Mouse (Mus musculus) kidney, postnatal 36 days (tissue): ENCODE data around the gene Fam131c.

Experiments
- DNase-seq, 2 experiments: peaks; one replicate each; pipeline ENCODE4 v3.0.0; 2021 to 2022; ENCODE audit warnings: mixed read lengths in 2 of 2

Gene Fam131c

DNA sequence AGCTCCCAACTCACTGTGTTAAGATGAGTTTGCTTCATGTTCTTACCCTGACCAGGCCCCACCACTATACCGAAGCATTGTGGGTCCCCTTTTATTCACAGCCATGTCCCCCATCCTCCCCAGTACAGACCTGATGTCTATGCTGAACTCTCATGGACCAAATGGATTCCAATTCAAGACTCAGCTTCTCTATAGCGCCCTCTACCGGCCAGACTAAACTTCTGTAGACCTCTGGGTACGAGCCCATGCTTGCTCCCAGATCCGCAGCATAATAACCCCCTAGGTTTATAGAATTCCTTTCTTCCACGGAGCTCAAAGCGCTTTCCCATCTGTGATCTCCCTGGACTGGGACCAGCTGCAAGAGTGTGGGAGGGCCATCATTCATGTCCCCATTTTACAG lies 7.2 kb upstream of the Fam131c start:
- peak; percentile 35 to 67 for DNase-seq

DNA sequence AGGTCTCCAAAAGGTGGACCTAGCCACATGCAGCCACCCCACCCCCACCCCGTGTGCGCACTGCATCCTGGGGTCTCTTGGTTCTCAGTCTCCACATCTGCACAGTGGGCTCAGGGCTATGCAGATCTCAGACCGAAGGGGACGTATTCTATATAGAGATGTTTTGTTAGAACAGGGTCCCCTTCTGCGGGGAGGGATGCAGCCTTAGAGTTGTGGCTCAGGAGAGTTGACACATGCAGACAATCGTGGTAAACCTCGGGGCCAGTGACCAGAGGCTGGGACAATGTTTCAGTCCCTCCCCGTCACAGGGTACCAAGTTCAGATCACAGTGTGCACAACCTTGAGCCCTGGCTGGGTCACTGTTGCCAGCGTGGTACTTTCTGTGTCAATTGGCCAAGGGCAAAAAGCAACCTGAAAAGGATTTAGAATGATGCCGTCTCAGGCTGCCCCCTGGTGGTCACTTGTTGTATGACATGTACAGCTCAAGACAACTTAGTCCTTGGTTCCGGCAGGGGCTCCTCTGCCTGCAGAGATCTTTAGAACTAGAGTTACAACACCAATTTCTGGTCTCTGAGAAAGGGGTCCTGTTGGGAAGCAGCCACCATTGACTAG lies 5.0 kb upstream of the Fam131c start:
- DNase-seq, result peak; percentile 85 to 93

DNA sequence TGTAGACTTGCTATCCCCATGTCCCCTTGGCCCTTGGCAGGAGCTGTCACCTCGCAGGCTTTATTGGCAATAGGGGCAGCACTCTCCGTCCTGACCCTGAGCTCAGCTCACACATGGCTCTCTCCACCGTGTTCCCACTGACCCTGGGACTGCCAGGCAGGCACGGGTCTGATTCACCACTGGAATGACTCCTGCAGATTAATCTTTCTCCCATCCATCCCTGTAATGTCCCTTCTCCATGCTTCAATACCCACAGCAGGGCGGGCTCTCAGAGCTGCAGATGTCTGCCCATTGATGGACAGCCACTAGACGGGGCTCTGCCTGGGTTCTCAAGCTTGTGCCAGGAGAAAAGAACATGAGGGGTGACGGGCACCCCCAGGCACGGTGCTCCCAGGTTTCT lies 2.9 kb upstream of the Fam131c start:
- peak; percentile 61 to 72 for DNase-seq

DNA sequence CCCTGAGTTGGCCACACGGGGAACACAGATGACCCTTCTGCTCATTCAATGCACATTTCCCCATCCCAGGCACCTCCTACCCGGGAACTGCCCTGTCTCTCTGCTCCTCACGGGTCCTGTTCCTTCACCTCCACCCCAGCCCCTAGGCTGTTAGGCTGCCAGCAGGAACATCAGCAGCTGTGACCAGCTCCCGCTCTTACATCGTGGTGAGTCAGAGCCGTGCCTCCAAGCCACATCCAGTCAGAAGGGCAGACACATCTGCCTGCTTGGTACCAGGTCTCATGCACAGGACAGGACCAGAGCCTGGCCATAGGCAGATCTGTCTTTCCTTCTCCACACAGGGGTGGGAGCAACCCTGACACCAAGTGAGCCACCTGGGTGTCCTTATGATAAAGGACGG lies 2.1 kb upstream of the Fam131c start:
- no peak for DNase-seq

DNA sequence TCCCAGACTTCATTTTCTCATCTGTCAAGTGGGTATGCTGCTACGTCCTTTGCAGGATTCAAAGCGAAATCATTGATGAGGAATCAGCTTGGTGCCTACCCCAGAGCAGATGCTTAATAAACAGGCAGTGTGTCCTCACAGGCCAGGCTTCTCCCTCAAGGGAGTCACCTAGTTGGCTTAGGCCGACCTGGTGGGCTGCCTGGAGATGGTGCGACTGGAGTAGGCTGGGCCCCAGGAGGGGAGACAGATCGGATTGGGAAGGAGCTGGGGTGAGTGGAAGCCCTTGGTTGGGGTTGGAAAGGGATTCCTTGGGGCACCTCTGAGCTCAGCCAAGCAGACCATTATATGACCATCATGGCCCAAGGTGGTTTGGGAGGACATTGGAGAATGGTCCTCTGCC lies 4.4 kb downstream of the Fam131c start:
- DNase-seq, result no peak

DNA sequence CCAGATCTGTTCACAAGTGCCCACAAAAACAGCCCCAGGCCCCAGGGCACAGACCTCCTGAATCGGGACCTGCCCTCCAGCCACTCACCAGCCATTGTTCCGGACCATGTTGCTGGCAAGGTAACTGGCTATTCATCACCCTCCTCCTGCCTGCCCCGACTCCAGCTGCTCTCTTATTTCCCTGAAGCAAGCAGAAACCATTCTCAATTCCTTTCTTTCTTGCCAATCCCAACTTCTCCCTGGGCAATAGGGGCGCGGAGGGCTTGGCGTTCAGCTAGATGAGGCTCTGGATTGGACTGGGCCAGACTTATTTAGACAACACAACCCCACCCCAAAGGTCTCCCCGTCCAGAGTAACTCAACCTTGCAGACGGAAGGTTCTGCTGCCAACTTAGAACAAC lies 11.7 kb downstream of the Fam131c start:
- no peak for DNase-seq

DNA sequence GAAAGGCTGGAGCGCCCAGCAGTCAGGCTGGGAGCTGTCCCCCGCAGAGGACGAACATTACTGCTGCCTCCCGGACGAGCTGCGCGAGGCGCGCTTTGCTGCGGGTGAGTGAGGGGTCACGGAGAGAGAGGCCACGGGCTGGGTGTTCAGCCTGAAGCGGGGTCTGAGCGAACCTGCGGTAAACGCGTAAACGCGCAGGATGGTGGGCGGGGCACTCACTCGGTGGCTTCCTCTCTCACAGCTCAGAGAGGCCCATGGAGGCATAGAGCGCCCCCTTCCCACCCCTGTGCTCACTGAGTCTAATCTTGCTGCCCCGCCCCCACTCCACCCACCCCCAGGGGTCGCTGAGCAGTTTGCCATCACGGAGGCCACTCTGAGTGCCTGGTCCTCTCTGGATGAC lies 14.4 kb downstream of the Fam131c start:
- DNase-seq, result peak in 1 of 2 experiments; percentile 37

DNA sequence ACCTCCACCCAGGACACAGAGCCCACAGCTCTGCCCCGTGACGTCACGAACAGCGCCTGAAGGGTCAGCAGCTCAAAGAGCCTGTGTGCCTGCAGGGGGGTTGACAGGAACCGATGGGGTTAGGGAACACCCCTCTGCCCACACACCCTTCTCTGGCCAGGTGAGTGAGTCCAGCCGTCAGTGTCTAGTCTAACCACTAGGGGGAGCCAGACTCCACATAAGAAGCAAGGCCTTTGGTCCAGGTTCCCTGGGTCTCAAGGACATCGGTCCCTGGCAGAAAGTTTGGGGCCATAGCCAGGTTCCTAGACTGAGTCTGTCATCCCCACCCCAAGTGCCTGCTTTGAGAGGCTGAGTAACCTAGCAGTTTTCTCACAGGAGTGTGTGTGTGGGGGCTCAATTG lies 17.3 kb downstream of the Fam131c start:
- peak; percentile 55 to 74 for DNase-seq

DNA sequence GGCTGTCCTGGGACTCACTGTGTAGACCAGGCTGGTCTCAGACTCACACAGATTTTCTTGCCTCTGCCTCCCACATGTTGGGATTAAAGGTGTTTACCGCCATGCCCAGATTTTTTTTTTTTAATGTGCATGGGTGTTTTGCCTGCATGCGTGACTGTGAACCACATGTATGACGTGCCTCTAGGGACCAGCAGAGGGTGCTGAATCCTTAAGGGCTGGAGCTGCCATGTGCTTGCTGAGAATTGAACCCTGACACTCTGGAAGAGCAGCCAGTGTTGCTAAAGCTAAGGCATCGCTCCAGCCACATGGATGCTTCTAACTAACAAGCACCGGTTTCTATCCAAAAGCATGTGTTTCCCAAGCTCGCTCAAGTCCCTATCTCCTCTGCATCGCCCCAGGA lies 18.1 kb downstream of the Fam131c start:
- DNase-seq, result no peak

DNA sequence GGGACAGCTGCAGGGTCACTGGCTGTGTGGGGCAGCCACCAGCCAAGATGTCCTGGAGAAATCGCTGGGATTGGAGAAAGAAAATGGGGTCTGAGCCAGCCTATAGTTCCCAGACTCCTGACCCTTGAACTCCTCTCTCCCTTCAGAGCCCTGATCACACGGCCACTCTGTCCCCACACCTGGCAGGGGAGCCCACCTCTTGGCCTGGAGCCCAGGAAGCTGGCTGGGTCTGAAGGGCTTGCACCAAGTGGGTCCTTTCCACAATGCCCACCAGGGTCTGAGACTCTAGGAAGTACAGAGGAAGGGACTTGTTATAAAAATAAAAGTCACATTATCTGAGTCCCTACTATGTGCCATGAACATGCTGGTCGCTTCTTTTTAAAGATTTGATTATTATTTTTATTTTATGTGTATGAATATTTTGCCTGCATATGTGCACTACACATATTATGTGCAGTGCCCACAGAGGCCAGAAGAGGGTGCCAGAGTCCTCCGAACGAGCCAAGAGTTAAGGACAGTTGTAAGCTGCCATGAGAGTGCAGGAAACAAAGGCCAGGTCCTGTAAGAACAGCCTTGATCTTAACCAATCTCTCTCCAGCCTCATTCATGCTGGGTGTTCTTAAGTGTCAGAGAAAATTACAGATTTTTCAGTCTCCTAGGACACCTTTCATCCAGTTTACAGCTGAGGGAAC lies 19.2 kb downstream of the Fam131c start:
- DNase-seq, result peak; percentile 83 to 92

DNA sequence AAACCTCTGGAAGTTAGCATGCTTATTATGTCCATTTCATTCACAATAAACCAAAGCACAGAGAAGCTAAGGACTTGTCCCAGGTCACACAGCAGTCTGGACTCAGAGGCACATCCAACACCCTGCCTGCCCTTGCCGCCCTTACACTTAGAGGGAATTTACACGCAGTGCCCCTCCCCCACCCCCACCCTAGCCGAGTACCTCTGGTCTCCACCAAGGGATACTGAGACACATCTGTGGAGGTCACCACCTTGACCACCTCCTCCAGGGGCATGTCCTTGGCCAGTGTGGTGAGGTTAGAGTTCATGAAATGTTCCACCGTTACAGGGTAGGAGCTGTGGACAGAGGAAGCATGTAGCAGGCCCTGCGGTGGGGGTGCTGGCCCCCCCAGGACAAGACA lies 19.9 kb downstream of the Fam131c start:
- no peak for DNase-seq

DNA sequence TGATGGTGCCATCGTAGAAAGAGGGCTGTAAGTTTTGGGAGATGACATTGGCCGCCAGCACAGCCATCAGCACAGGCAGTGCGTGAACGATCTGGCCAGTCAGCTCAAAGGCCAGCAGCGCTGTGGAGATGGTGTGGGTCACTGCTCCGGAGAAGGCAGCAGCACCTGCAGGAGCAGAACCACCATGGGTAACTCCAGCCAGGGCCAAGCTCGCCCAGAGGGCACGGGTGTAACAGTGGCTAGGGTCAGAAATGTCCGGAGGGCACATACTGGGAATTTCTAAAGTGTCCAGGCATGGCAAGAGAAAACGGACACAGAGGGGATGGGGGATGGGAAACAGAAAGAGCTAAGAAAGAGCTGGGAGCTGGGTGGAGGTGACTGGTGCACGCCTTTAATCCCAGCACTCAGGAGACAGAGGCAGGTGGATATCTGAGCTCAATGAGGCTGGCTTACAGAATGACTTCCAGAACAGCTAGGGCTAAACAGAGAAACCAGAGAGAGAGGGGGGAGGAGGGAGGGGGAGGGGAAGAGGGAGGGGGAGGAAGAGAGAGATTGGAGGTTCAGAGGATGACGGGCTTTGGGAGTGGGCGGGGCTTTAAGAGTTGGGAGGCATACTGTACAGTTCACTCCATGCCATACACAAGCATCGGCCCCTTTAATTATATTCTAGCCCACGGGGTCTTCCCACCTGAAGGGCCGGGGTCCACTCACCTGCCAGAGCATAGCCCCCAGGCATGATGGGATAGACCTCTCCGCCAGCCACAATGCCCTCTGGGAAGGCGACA lies 21.5 kb downstream of the Fam131c start:
- peak in 1 of 2 experiments; percentile 23 for DNase-seq

DNA sequence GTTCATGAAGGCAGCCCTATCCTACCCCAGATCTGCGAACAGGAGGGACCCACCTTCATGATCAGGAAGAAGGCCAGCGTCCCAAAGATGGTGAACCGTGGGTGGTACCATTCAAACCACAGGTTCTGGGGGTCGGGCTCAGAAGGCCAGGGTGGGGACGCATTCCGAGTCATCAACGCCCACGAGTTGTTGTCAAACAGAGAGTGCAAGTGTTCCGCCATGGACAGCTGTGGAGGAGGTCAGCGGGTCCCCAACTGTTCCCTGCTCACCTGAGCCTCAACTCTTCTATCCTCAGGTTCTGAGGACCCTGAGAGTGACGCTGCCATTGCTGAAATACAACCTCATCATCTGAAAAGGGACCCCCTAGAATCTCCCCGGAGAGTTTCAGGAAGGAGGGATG lies 23.3 kb downstream of the Fam131c start:
- DNase-seq, result no peak

DNA sequence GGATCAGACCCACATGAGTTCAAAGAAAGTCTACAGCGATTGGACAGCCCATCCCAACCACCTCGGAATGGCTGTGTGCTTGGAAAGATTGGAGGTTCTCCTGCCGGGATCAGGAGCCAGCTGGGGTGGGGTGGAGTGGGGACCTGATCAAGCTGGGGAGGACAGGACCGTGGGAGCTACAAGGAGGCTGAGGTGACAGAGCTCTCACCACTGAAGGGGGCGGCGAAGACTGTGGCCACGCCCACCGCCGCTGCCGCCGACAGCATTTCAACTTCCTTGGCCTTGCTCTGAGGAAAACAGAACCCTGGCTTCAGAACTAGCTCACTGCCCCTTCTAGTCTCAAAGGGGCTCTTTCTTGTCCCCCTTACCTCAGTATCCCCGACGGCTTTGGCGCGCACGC lies 26.7 kb downstream of the Fam131c start:
- peak in 1 of 2 experiments; percentile 52 for DNase-seq

DNA sequence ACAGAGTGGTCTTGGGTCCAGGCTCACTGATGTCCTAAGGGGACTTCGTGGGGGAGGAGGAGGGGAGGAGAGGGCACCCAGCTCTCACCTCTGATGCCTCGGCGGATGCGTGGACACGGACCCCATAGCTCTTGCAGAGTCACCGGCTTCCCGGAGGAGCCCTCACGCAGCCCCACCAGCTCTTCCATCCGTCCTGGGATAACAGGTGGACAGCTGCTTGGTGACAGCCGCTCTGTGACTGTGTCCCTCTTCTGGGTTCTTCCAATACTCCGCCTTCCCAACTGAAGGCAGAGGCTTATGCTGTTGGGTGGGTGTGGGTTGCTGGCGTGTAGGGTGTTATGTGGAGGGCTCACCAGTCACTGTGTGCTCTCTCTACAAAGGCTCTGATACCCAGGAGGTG lies 29.8 kb downstream of the Fam131c start:
- DNase-seq, result no peak

DNA sequence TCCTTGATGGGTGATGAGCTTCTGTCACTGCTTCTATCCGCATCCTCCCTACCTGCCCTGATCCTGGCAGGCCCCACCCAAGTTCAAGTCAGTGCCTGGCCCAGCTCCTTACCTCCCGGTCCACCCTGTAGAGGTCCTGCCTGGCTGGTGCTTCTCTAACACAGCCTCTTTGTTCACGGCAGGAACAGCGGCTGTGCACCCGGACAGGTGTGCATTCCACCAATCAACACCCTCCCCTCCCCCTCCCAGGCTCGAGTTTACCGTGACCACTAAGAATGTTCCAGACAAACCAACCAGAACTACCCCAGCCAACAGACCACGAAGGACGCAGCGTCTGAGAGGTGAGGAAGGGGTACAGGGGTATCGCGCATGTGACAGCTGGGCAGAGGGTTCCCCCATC lies 30.5 kb downstream of the Fam131c start, which contains the start of gene Clcnka:
Gene Clcnka, minus strand, starts transcription at position 180 of the 400 bp plus-strand sequence.
- peak; percentile 61 to 75 for DNase-seq

DNA sequence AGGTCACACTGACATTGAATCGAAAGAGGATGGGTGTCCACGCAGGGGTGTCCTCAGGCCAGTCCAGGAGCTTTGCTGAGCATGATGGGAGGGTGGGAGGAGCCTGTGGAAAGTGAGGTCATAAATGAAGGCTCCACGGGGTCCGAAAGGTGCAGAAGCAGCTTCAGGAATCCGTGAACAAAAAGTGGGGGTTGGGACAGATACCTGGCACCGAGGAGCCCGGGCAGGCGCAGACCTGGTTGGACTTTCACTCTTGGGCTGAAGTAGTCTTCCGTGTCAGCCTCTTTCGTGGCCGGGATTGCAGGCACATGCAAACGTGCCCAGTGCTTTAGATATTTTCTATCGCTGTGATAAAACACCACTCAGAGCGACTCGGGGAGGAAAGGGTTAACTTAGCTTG lies 32.2 kb downstream of the Fam131c start:
- peak; percentile 76 to 78 for DNase-seq

DNA sequence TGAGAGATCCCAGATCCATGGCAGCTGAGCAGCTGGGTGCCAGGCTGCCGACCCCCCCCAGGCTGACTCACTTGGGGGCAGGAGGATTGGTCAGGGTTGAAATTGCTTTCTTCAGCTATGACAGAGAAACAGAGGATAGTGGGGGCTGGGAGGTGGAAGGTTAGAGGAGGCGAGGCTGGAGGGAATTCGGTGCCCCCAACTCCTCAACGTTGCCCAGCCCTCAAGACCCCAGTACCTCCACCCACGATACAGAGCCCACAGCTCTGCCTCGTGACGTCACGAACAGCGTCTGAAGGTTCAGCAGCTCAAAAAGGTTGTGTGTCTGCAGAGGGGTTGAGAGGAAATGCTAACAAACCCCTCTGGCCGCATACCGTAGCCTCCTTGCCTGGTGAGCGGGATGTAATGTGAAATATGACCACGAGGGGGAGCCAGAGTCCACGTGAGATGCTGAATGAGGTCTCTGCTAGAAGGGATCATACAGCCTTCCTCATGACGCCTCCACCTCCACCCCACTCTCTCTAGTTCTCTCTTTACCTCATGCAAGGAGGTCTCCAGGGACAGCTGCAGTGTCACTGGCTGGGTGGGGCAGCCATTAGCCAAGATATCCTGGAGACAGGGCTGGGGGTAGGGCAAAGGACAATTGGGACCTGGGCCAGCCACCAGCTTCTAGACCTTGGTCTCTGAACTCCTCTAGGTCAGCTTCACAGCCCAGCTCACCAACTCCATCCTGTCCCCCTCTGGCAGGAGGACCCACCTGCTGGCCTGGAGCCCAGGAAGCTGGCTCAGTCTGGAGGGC lies 36.7 kb downstream of the Fam131c start:
- peak; percentile 82 to 91 for DNase-seq

DNA sequence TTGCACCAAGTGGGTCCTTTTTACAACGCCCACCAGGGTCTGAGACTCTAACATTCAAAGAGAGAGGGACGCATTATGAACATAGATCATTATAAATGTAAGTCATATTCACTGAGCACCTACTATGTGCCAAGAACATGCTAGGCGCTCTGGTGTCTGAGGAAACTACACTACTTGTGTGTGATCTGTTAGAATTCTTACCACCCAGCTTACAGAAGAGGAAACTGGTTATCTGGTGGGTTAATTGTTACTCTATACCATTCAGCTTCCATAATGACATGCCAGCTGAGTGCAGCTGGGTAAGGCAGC lies 37.2 kb downstream of the Fam131c start:
- DNase-seq, result no peak

DNA sequence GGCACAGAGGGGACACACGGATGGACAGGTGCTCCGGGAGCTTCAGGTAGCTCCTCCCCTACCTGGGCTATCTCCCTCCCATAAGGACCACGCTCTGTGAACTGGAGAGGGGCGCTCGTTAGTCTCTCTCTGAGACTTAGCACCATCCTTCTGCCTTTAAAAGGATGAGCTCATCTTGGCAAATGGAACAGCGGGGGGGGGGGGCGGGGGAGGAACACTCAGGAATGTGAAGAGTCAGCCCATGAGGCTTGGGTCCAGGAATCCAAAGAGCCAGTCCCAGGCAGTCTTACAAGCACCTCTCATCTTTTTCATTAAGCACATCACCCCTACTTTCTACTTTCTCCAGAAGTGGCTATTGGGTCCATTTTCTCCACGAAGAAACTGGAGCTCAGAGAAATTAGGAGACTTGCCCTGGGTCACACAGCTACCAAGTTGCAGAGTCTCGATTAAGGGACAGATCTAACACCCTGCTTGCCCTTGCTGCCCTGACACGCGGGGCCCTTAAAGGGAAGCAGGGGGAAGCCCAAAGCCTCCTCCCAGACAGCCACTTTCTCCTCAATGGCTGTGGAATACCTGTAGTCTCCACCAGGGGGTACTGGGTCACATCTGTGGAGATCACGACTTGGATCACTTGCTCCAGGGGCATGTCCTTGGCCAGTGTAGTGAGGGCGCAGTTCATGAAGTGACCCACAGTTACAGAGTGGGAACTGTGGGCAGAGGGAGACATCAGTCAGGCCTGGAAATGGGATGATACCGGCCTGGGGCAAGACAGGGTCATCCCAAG lies 38.7 kb downstream of the Fam131c start:
- DNase-seq, result peak; percentile 65 to 71

DNA sequence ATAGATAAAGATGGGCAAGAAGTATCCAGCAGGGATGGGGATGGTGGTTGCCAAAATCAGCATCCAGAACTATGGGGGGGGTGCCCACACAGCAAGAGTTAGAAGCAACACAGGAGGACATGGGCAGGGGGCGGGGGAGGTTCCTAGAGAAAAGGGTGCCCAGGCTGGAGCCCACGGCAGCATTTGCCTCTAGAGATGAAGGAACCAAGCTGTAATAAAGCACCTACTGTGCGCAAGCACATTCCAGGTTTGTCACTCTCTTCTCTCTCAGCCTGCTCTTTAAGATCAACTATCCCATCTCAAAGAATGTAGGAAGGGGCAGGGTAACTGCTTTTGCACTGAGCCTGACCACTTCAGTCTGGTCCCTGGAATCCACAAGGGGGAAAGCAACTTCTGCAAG lies 40.6 kb downstream of the Fam131c start:
- DNase-seq, result no peak

DNA sequence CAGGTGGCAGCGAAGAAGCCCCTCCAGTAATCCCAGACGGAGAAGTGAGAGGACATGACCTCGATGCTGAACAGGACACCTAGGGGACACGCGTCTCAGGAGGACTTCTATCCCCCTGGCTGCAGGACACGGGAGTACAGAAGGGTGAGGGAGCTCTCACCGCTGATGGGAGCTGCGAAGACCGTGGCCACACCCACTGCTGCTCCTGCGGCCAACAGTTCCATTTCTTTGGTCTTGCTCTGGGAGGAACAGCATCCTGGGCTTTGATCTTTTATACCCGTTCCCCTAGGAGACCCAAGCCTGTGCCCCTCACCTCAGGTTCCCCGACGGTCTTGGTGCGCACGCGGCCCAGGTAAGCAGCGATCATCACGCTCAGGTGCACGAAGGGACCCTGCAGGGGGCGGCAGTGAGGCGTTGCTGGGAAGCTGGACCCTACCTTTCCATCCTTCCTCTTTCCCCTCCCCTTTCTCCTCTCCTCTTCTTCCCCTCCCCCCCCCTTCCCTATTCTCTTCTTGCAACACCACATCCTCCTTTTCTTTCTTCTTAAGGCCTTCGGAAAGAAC lies 43.5 kb downstream of the Fam131c start:
- DNase-seq, result peak in 1 of 2 experiments; percentile 75
